Mouse (Mus musculus) embryo, embryonic 11 days (tissue): ENCODE measurements at regions not wholly inside any gene's neighbourhood (a gene's known extent, or its start where the extent isn't known, plus 50 kb on each side); places are given as distances from the start of the nearest gene placed in this dataset.

Source experiments
- DNase-seq: peaks from one replicate; pipeline ENCODE4 v3.0.0-alpha.2; 2015

- DNase-seq: no peak
These were observed 161.1 kb upstream of the Fn1 start for GRCm38 (mm10) chr1:71814141-71814540.

- DNase-seq: no peak
These were observed 159.2 kb upstream of the Fn1 start for GRCm38 (mm10) chr1:71812171-71812695.

GRCm38 (mm10) chr1:71811196-71811788 lies 158.3 kb upstream of the Fn1 start:
- no peak for DNase-seq

- no peak for DNase-seq
These were observed 155.0 kb upstream of the Fn1 start for GRCm38 (mm10) chr1:71808005-71808404.

GRCm38 (mm10) chr1:71807586-71807985 lies 154.6 kb upstream of the Fn1 start:
- peak; percentile 14 for DNase-seq

GRCm38 (mm10) chr1:71801283-71802066 lies 148.5 kb upstream of the Fn1 start:
- no peak for DNase-seq

GRCm38 (mm10) chr1:71800581-71800980 lies 147.6 kb upstream of the Fn1 start:
- no peak for DNase-seq

- no peak for DNase-seq
These were observed 145.6 kb upstream of the Fn1 start for GRCm38 (mm10) chr1:71798636-71799035.

- peak; percentile 12 for DNase-seq
These were observed 135.4 kb upstream of the Fn1 start for GRCm38 (mm10) chr1:71788408-71788807.

GRCm38 (mm10) chr1:71784880-71785279 lies 131.9 kb upstream of the Fn1 start:
- DNase-seq: no peak

GRCm38 (mm10) chr1:71778292-71778691 lies 125.3 kb upstream of the Fn1 start:
- no peak for DNase-seq

GRCm38 (mm10) chr1:71775865-71776501 lies 123.0 kb upstream of the Fn1 start:
- peak; percentile 12 for DNase-seq

- no peak for DNase-seq
These were observed 119.5 kb upstream of the Fn1 start for GRCm38 (mm10) chr1:71772526-71772925.

GRCm38 (mm10) chr1:71771798-71772197 lies 118.8 kb upstream of the Fn1 start:
- no peak for DNase-seq

- no peak for DNase-seq
These were observed 116.6 kb upstream of the Fn1 start for GRCm38 (mm10) chr1:71769595-71769994.

- no peak for DNase-seq
These were observed 114.7 kb upstream of the Fn1 start for GRCm38 (mm10) chr1:71767705-71768104.

- DNase-seq: no peak
These were observed 114.1 kb upstream of the Fn1 start for GRCm38 (mm10) chr1:71767076-71767475.

- DNase-seq: no peak
These were observed 112.0 kb upstream of the Fn1 start for GRCm38 (mm10) chr1:71764951-71765350.

GRCm38 (mm10) chr1:71763530-71763929 lies 110.5 kb upstream of the Fn1 start:
- DNase-seq: peak; percentile 9

- no peak for DNase-seq
These were observed 107.3 kb upstream of the Fn1 start for GRCm38 (mm10) chr1:71760342-71760741.

- DNase-seq: no peak
These were observed 104.2 kb upstream of the Fn1 start for GRCm38 (mm10) chr1:71757236-71757635.

GRCm38 (mm10) chr1:71756159-71756558 lies 103.2 kb upstream of the Fn1 start:
- no peak for DNase-seq

- no peak for DNase-seq
These were observed 102.4 kb upstream of the Fn1 start for GRCm38 (mm10) chr1:71755435-71755834.

GRCm38 (mm10) chr1:71752351-71752750 lies 99.4 kb upstream of the Fn1 start:
- no peak for DNase-seq
